Mouse (Mus musculus) hindbrain, embryonic 11.5 days (tissue): ENCODE results near the gene Pdcd4. TPM values are rescaled to one million over a fixed set of nuclear protein-coding genes. Genes with fewer than 3 reads are reported as not detected.

Experiments used
- ATAC-seq: fragments of 200-750 bp; cut with Nextera tagmentation; 2 replicates; pipeline ENCODE4 v1.8.0; 2017; ENCODE audit warnings: mild to moderate bottlenecking, moderate TSS enrichment, moderate library complexity; ENCODE audit not compliant: low FRiP score
- DNase-seq: peaks from one replicate; pipeline ENCODE4 v3.0.0-alpha.2; 2015; ENCODE audit warnings: low spot score
- H3K27ac ChIP-seq: fragments of 300-500 bp; sonication (generic); 2 replicates; pipeline ENCODE4 v1.5.1; 2014; ENCODE audit warnings: mild to moderate bottlenecking, low read depth, low read length
- H3K27me3 ChIP-seq: fragments of 300-500 bp; sonication (generic); 2 replicates; pipeline ENCODE4 v1.6.1; 2014; ENCODE audit warnings: mild to moderate bottlenecking, low read length, moderate library complexity, mixed read lengths; ENCODE audit not compliant: control insufficient read depth, insufficient read depth
- H3K36me3 ChIP-seq: fragments of 300-500 bp; sonication (generic); 2 replicates; pipeline ENCODE4 v1.6.1; 2014; ENCODE audit warnings: mild to moderate bottlenecking, low read length, moderate library complexity, mixed read lengths; ENCODE audit not compliant: control insufficient read depth, insufficient read depth
- H3K4me1 ChIP-seq: fragments of 300-500 bp; sonication (generic); replicated peaks from 2 replicates; pipeline ENCODE4 v1.6.1; 2014; ENCODE audit warnings: low read length, mixed read lengths; ENCODE audit not compliant: control insufficient read depth, insufficient read depth
- H3K4me2 ChIP-seq: fragments of 300-500 bp; sonication (generic); replicated peaks from 2 replicates; pipeline ENCODE4 v1.6.1; 2014; ENCODE audit warnings: mild to moderate bottlenecking, low read depth, low read length
- H3K4me3 ChIP-seq: fragments of 300-500 bp; sonication (generic); 2 replicates; pipeline ENCODE4 v1.5.1; 2014; ENCODE audit warnings: low read depth, low read length
- H3K9ac ChIP-seq: fragments of 300-500 bp; sonication (generic); 2 replicates; pipeline ENCODE4 v1.6.1; 2014; ENCODE audit warnings: low read depth, low read length
- H3K9me3 ChIP-seq: fragments of 300-500 bp; sonication (generic); 2 replicates; pipeline ENCODE4 v1.6.1; 2016; ENCODE audit warnings: low read length; ENCODE audit not compliant: control insufficient read depth
- WGBS: fragments of 180-500 bp; shearing (Covaris S2); extraction: QIAGEN DNeasy Blood & Tissue Kit; methylation state at CpG from one replicate; pipeline ENCODE4 v1.1.7; 2014; 5-methylcytosine and 5-hydroxymethylcytosine counted together
- polyA plus RNA-seq: library from polyadenylated mRNA; unstranded; fragments of >200 nt; fragmentation: Nextera tagmentation; extraction: Ambion mirVana; gene quantifications from 2 replicates; pipeline ENCODE4 v1.2.1, GENCODE M21; 2014

The Pdcd4 gene
- 66.9 and 82.4 TPM in 2 replicates for polyA plus RNA-seq

GRCm38 (mm10) chr19:53892061-53892460, at the start of gene Pdcd4:
Gene Pdcd4, plus strand, starts transcription at chr19:53892231.
- H3K9ac ChIP-seq = no peak within 1 kb of the TSS
- no peak for ATAC-seq
- no peak within 1 kb of the TSS for H3K4me2 ChIP-seq
- H3K4me1 ChIP-seq = no peaks in the 10 kb centered on the region
- H3K27me3 ChIP-seq = no peaks in the 10 kb centered on the region
- H3K4me3 ChIP-seq = no peak within 1 kb of the TSS
- no peak within 1 kb of the TSS for H3K27ac ChIP-seq
- no peaks in the 10 kb centered on the region for H3K36me3 ChIP-seq
- 69% methylated on average over 3 of the region's 3 CpGs for WGBS
- DNase-seq = no peak
- no peaks in the 10 kb centered on the region for H3K9me3 ChIP-seq

GRCm38 (mm10) chr19:53843972-53844371, 48.1 kb upstream of the Pdcd4 start:
- Histone ChIP-seq H3K4me2 (no peak overlapping the region), H3K36me3 (no peaks in the 10 kb centered on the region), H3K9ac (no peak overlapping the region), H3K9me3 (no peaks in the 10 kb centered on the region), H3K4me1 (no peaks in the 10 kb centered on the region), H3K27ac (no peak overlapping the region), H3K4me3 (no peak overlapping the region), H3K27me3 (no peaks in the 10 kb centered on the region)
- WGBS = 94% methylated on average over 8 of the region's 8 CpGs
- DNase-seq (no peak), ATAC-seq (no peak)

DNA sequence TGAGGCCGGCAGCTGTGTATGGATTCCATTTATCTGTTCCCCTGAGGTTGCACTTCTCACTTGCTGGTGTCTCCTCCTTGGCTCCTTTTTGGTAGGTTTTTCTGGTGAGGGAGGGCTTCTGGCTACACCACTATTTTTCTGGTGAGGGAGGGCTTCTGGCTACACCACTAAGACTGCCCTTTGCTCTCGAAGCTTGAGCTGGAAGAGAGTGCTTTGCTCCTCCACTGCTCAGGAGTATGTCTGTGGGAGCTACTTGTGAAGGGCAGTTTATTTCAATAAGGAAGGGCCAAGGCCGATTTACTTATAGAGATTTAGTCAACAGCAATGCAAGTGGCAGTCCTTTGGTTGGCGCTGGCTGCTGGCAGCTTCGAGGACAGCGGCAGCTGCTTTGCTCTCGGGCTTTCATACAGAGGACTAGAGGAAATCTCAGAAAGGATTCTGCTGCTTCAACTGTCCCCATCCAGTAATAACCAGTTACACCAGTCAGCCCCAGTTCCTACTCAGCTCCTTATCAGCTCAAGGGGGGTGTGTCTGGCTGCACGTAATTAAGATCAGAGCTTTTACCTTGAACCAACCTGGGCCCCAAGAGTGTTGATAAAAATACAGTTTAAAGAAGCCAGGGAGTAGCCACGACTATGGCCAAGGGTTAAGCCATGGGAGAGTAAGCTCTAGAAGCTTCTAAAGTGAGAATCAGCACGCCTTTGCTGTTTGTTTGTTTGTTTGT, 43.6 kb upstream of the Pdcd4 start:
- no peak for DNase-seq
- WGBS = 90% methylated on average over 10 of the region's 10 CpGs
- no peaks in the 10 kb centered on the region for H3K36me3 ChIP-seq

GRCm38 (mm10) chr19:53850166-53850922, 41.7 kb upstream of the Pdcd4 start:
- H3K27ac ChIP-seq = no peak overlapping the region
- DNase-seq = peak; percentile 30

More for the DNA sequence above, 43.6 kb upstream of the Pdcd4 start:
- Histone ChIP-seq H3K4me3 (no peak overlapping the region), H3K27ac (no peak overlapping the region), H3K4me1 (peaks cover 6% of the 10 kb centered on the region; the same call in 1 of the 2 replicates), H3K4me2 (no peak overlapping the region), H3K9me3 (no peaks in the 10 kb centered on the region), H3K9ac (no peak overlapping the region), H3K27me3 (no peaks in the 10 kb centered on the region)
- ATAC-seq = no peak

GRCm38 (mm10) chr19:53851352-53851751, 40.7 kb upstream of the Pdcd4 start:
- H3K36me3 ChIP-seq = no peaks in the 10 kb centered on the region
- H3K4me1 ChIP-seq = peaks cover 6% of the 10 kb centered on the region; the same call in 1 of the 2 replicates
- no peak overlapping the region for H3K9ac ChIP-seq
- no peak for ATAC-seq
- 70% methylated on average over 13 of the region's 13 CpGs for WGBS
- DNase-seq = no peak
- H3K27ac ChIP-seq = no peak overlapping the region
- no peak overlapping the region for H3K4me2 ChIP-seq
- no peaks in the 10 kb centered on the region for H3K9me3 ChIP-seq
- H3K27me3 ChIP-seq = no peaks in the 10 kb centered on the region
- H3K4me3 ChIP-seq = no peak overlapping the region

More at GRCm38 (mm10) chr19:53850166-53850922, 41.7 kb upstream of the Pdcd4 start:
- H3K4me2 ChIP-seq = no peak overlapping the region
- peaks cover 6% of the 10 kb centered on the region; the same call in 1 of the 2 replicates for H3K4me1 ChIP-seq
- H3K4me3 ChIP-seq = no peak overlapping the region
- H3K36me3 ChIP-seq = no peaks in the 10 kb centered on the region
- H3K9ac ChIP-seq = no peak overlapping the region
- H3K9me3 ChIP-seq = no peaks in the 10 kb centered on the region
- no peaks in the 10 kb centered on the region for H3K27me3 ChIP-seq
- ATAC-seq = no peak
- 67% methylated on average over 18 of the region's 18 CpGs for WGBS

GRCm38 (mm10) chr19:53851826-53852698, 40.0 kb upstream of the Pdcd4 start:
- Histone ChIP-seq H3K9me3 (no peaks in the 10 kb centered on the region), H3K27me3 (no peaks in the 10 kb centered on the region), H3K36me3 (no peaks in the 10 kb centered on the region), H3K4me2 (no peak overlapping the region), H3K4me1 (peaks cover 6% of the 10 kb centered on the region; the same call in 1 of the 2 replicates), H3K4me3 (no peak overlapping the region), H3K9ac (no peak overlapping the region), H3K27ac (0 out of 2 replicates have a peak overlapping the region, but pooled peaks have one; percentile 0)
- WGBS = 88% methylated on average over 13 of the region's 14 CpGs
- peak; percentile 15 for DNase-seq
- 0 out of 2 replicates have a peak, but pooled peaks have one; percentile 21 for ATAC-seq

- DNase-seq (peak; percentile 58), ATAC-seq (peak; percentile 76)
- H3K9me3 ChIP-seq = no peaks in the 10 kb centered on the region
- no peak overlapping the region for H3K4me2 ChIP-seq
- no peaks in the 10 kb centered on the region for H3K36me3 ChIP-seq
- H3K9ac ChIP-seq = no peak overlapping the region
- H3K27ac ChIP-seq = peak overlapping the region; percentile 0; the same call in 1 of the 2 replicates
- H3K27me3 ChIP-seq = no peaks in the 10 kb centered on the region
- H3K4me1 ChIP-seq = peaks cover 6% of the 10 kb centered on the region; the same call in 1 of the 2 replicates
- no peak overlapping the region for H3K4me3 ChIP-seq
- 48% methylated on average over 15 of the region's 15 CpGs for WGBS
Observed at GRCm38 (mm10) chr19:53852699-53853451, 39.2 kb upstream of the Pdcd4 start.

GRCm38 (mm10) chr19:53854978-53855377, 37.1 kb upstream of the Pdcd4 start:
- no peaks in the 10 kb centered on the region for H3K9me3 ChIP-seq
- no peak overlapping the region for H3K4me3 ChIP-seq
- no peak overlapping the region for H3K27ac ChIP-seq
- H3K4me1 ChIP-seq = peaks cover 6% of the 10 kb centered on the region; the same call in 1 of the 2 replicates
- no peak for ATAC-seq
- no peak overlapping the region for H3K9ac ChIP-seq
- no peaks in the 10 kb centered on the region for H3K36me3 ChIP-seq
- H3K27me3 ChIP-seq = no peaks in the 10 kb centered on the region
- no peak overlapping the region for H3K4me2 ChIP-seq
- DNase-seq = no peak
- 71% methylated on average over 4 of the region's 4 CpGs for WGBS
